Mouse (Mus musculus): ENCODE results near the gene Ppfibp2.

DNA sequence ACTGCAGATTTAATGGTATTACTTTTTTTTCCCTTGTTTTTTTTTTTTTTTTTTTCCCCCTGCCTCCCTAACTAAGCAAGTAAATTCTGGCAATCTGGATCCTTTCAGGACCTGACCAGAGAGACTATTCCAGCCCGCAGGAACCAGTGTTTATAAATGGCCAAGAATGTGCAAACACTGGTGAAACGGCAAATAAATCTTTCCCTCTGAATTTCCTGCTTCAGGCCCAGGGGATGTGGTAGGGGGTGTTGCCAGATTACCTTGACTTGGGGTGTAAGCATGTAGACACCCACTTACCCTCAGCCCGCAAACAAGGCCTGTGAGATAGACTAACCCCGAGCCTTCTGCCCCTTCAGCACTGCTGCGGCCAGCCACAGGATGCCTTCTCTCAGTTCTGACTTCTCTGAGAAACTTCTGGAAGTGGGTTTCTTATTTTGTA, 66.9 kb downstream of the Ppfibp2 start:
- TF ChIP-seq CTCF (IDR thresholded peaks at IDR 0.05) (no peak), EP300 (IDR thresholded peaks at IDR 0.05) (no peak)

Data from lung, postnatal 0 days (tissue).